Mouse (Mus musculus) gastrocnemius, postnatal 36 days (tissue): ENCODE measurements around the gene Tspear. TPM values are rescaled to one million over a fixed set of nuclear protein-coding genes. Genes with fewer than 3 reads are reported as not detected.
"Not testable (repeated sequence)": the region's sequence is repeated elsewhere in the genome, so short reads cannot be mapped to it uniquely, and the experiment has no call there.

Experiments
- DNase-seq, 2 experiments: peaks; one replicate each; pipeline ENCODE4 v3.0.0; 2022
- intact Hi-C: fragments of 180-260 bp; cut with DNase I; formaldehyde crosslinking; loops from one replicate; pipeline ENCODE4 v1.15.1; 2025
- long read RNA-seq, 2 experiments: library from polyadenylated mRNA; stranded (forward); transcript quantifications; one replicate each; pipeline ENCODE4 v2.0.0; 2021
- total RNA-seq, 2 experiments: library from RNA; stranded (reverse); gene quantifications; 2 replicates each; pipeline ENCODE4 v1.2.3; 2021

Tspear gene
- not detected for total RNA-seq
- long read RNA-seq, experiment 1, partial matches to known transcripts = 0 of 1 reads
- long read RNA-seq, experiment 1, other reads (novel, unspliced or antisense) = 1 of 1 reads
- long read RNA-seq, experiment 2 = 0 reads

GRCm38 (mm10) chr10:77685895-77686664, at the start of gene Tspear:
Gene Tspear (plus strand): TSS chr10:77686569.
- intact Hi-C loops = no loop called here
- DNase-seq = no peak

- DNase-seq = no peak
- intact Hi-C loops = no loop called here
Observed at GRCm38 (mm10) chr10:77638956-77639355, 47.4 kb upstream of the Tspear start.

- intact Hi-C loops = no loop called here
- DNase-seq = no peak
Observed at GRCm38 (mm10) chr10:77643160-77643559, 43.2 kb upstream of the Tspear start.

- no peak for DNase-seq
- intact Hi-C loops = no loop called here
Observed at GRCm38 (mm10) chr10:77645571-77645970, 40.8 kb upstream of the Tspear start.

GRCm38 (mm10) chr10:77647461-77647860, 38.9 kb upstream of the Tspear start:
- no peak for DNase-seq
- intact Hi-C loops = no loop called here

GRCm38 (mm10) chr10:77647901-77648300, 38.5 kb upstream of the Tspear start:
- intact Hi-C loops = no loop called here
- DNase-seq = no peak

- intact Hi-C loops = no loop called here
- DNase-seq = no peak
Observed at GRCm38 (mm10) chr10:77652046-77652445, 34.3 kb upstream of the Tspear start.

GRCm38 (mm10) chr10:77658286-77658994, 27.9 kb upstream of the Tspear start:
- no peak for DNase-seq
- intact Hi-C loops = no loop called here

GRCm38 (mm10) chr10:77663949-77664665, 22.3 kb upstream of the Tspear start:
- no peak for DNase-seq
- intact Hi-C loops = no loop called here

- intact Hi-C loops = no loop called here
- no peak for DNase-seq
Observed at GRCm38 (mm10) chr10:77666342-77666741, 20.0 kb upstream of the Tspear start.

- intact Hi-C loops = no loop called here
- DNase-seq = no peak
Observed at GRCm38 (mm10) chr10:77667402-77667801, 19.0 kb upstream of the Tspear start.

GRCm38 (mm10) chr10:77670710-77671109, 15.7 kb upstream of the Tspear start:
- intact Hi-C loops = no loop called here
- DNase-seq = no peak

- intact Hi-C loops = no loop called here
- DNase-seq = no peak
Observed at GRCm38 (mm10) chr10:77671519-77671918, 14.8 kb upstream of the Tspear start.

GRCm38 (mm10) chr10:77673765-77674164, 12.6 kb upstream of the Tspear start:
- no peak for DNase-seq

GRCm38 (mm10) chr10:77677562-77677961, 8.8 kb upstream of the Tspear start:
- DNase-seq = no peak
- intact Hi-C loops = no loop called here

More at GRCm38 (mm10) chr10:77673765-77674164, 12.6 kb upstream of the Tspear start:
- intact Hi-C loops = no loop called here

- intact Hi-C loops = no loop called here
- DNase-seq = no peak
Observed at GRCm38 (mm10) chr10:77682994-77683393, 3.4 kb upstream of the Tspear start.

GRCm38 (mm10) chr10:77684181-77684580, 2.2 kb upstream of the Tspear start:
- no peak for DNase-seq
- intact Hi-C loops = no loop called here

GRCm38 (mm10) chr10:77687021-77687420, 652 bp downstream of the Tspear start:
- no peak for DNase-seq
- intact Hi-C loops = no loop called here

- DNase-seq, intact Hi-C loops: not testable (repeated sequence)
Observed at GRCm38 (mm10) chr10:77690356-77690807, 4.0 kb downstream of the Tspear start, which contains the start of gene Gm19402. Gene Gm19402 (minus strand): TSS chr10:77690757.

GRCm38 (mm10) chr10:77697133-77697532, 10.8 kb downstream of the Tspear start, which contains the start of gene Gm9508:
Gene Gm9508 (minus strand): TSS chr10:77697233.
- no peak for DNase-seq
- intact Hi-C loops = no loop called here

- intact Hi-C loops = loop anchor here (5.0 kb wide), 1 partner anchor 231 kb away; no protein-coding TSS in a partner anchor
- DNase-seq = no peak
Observed at GRCm38 (mm10) chr10:77706326-77706725, 20.0 kb downstream of the Tspear start, which contains the start of gene Gm10272. Gene Gm10272 (plus strand): TSS chr10:77706626.
